Mouse (Mus musculus) gonadal fat pad, adult 2 months (tissue): ENCODE data around the gene Polr2m. TPM values are rescaled to one million over a fixed set of nuclear protein-coding genes. Genes with fewer than 3 reads are reported as not detected.
"Not testable (repeated sequence)": the region's sequence is repeated elsewhere in the genome, so short reads cannot be mapped to it uniquely, and the experiment has no call there.

Source experiments
- DNase-seq: peaks from one replicate; pipeline ENCODE4 v3.0.0-alpha.2; 2012; ENCODE audit warnings: low read depth
- polyA plus RNA-seq: library from polyadenylated mRNA; depleted of rRNA; stranded (reverse); fragments of >200 nt; gene quantifications from 2 replicates; pipeline ENCODE4 v1.2.3, GENCODE M21; 2012; rRNA removed

Polr2m gene
- polyA plus RNA-seq: 570 and 1,041 TPM in 2 replicates

GRCm38 (mm10) chr9:71485475-71486094, at the start of gene Polr2m:
Gene Polr2m (minus strand): TSS chr9:71485935.
- DNase-seq: peak; percentile 36

DNA sequence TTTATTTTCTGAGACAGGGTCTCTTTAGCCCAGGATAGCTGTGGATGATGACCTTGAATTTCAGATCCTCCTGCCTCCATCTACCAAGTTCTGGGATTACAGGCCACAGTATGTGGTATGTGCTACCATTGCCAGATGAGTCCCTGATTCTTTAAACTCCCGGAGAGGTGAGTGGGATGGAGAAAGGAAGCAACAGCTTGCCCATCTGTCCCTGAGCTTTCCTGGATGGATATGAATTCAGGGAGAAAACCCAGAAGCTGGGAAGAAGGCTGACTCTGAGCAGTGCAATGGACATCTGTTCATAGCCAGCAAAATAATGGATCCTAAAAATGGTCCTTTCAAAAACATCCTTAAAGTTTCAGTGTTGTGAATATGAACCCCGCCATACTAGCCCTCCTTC, 49.3 kb upstream of the Polr2m start:
- DNase-seq: no peak

DNA sequence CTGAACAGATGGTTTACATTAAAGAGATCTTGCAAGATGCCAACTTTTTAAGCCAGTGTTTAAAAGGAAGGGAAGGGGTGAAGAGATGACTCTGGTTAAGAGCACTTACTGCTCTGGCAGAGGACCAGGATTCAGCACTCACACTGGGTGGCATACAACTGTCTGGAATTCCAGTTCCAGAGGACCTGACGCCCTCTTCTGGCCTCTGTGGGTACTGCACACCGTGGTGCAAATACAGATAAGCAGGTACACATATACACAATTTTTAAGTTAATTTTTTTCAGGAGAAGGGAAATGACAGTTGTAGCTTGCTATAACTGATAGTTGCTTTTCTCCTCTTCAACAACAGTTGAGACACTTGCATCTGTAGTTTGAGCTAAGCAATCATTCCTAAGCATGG, 44.2 kb upstream of the Polr2m start:
- DNase-seq: no peak

DNA sequence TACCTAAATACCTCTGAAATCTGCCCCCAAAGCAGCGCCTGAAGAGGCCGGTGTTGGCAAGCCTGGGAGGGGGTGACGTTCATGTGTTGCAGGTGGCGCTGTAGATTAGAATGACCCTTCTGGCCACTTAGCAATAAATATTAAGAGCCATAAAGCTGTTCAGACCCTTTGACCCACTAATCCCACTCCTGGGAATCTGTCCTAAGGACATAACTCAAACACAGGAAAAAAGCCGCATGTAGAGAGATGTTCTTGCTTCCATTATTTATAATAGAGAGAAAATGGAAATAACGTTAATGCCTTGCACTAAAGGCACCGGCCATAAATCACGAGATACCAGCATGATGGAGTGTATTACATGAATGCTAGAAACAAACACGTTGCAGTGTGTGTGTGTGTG, 41.7 kb upstream of the Polr2m start:
- no peak for DNase-seq

GRCm38 (mm10) chr9:71523901-71524300, 38.2 kb upstream of the Polr2m start:
- no peak for DNase-seq

DNA sequence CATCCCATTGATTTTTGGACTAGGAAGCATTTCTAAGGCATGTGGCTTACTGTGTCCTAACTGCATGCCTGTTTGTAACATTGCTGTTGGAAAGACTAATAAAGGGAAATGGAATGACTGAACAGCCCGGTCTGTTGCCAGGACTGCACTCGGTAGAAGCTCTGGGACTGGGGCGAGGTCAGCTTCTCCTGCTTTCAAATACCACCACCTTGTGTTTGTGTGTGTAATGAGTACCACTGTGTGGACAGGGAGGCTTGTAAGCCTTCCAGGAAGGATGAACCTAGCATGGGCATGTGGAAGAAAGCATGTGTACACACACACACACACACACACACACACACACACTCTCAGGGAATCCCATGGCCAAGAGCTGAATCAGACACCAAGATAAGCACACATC, 34.1 kb upstream of the Polr2m start:
- no peak for DNase-seq

DNA sequence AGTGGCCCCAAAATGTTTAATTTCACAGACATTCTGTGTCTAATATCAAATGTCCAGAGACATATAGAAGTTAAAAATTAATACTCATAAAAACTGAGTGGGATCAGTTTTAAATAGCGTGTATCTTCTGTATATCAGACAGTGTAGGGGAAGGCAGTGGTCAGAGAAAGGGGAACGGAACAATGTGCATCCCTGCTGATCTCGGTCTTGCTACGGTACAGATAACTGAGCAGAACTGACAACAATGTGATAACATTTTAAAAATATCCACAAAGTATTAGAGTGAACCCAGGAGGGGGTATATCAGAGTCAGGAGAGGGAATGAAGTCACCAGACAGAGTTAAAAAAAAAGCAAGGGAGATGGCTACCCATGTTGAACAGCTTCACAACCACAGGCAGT, 31.8 kb upstream of the Polr2m start:
- DNase-seq: no peak

- no peak for DNase-seq
Measured at GRCm38 (mm10) chr9:71515862-71516261, 30.1 kb upstream of the Polr2m start.

- no peak for DNase-seq
Measured at GRCm38 (mm10) chr9:71513566-71513965, 27.8 kb upstream of the Polr2m start.

- no peak for DNase-seq
Measured at GRCm38 (mm10) chr9:71512899-71513298, 27.2 kb upstream of the Polr2m start.

DNA sequence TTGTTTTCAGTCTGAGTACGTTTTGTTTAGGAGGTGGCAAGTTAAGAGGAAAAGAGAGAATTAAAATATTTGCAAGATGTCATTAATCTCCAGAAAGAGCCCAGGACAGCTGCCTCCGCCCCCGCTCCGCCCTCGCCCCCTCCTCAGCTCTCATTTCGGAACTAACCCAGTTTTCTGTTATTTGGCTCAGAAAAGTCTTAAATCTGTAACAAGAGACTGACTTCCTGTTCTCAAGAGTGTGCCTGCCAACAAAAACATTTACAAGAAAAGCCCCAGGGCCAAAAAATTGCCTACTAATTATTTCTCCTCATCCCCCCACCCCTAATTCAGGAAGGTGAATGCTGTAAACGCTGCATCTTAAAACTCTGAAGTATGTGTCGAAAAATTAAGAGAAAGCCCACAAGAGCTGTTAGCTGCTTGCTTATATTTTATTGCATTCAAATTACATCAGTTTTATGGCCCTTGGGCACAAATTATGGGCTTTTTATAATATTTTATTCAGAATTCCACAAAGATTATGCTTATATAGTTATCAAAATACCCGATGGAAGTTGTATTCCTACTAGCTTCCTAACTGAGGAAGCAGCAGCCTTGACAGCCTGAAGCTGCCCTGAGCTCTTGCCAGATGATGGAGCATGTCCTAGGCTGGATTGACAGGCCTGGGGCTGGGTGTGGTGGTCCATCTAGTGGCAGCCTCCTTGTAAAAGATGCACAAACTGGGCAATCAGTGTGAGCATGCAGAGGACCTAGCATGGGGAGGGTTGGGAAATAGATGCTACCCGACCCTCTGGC, 12.9 kb upstream of the Polr2m start:
- no peak for DNase-seq

DNA sequence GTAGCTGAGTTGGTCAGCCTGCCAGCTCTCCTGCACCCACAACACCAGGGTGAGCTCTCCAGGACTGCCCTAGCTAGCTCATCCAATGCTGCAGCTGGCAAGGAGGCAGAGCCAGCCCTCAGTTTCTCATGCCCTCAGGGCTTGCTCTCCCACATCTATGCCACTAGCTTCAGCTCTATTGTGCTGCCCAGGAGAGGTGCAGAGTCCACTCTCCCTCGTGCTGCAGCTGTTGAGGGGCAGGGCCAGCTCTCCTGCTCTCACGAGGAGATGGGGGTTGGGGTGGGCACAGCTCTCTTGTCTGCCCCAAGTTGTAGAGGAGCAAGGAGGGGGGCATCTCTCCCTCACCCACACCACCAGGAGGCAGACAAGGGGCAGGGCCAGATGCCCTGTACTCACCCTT, 10.9 kb upstream of the Polr2m start:
- no peak for DNase-seq

DNA sequence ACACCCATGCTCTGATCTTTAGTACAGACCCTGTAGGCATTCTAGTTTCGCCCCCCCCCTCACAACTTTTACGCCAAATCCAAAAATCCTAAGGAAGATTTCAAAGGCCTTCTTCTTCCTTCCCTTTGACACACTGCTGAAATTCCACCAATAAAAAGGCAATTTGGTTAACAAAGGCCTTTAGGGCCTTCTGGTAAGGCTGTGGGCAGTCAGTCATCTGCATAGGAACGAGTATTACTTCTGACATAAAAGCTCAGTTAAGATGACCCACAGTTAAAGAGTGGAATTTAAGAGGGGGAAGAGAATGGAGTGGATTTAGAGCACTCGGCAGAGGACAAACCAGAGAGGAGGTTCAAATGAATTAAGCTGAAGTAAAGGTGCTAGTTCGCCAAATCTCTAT, 8.0 kb upstream of the Polr2m start:
- DNase-seq: no peak

- DNase-seq: no peak
Measured at GRCm38 (mm10) chr9:71492296-71493025, 6.7 kb upstream of the Polr2m start.

DNA sequence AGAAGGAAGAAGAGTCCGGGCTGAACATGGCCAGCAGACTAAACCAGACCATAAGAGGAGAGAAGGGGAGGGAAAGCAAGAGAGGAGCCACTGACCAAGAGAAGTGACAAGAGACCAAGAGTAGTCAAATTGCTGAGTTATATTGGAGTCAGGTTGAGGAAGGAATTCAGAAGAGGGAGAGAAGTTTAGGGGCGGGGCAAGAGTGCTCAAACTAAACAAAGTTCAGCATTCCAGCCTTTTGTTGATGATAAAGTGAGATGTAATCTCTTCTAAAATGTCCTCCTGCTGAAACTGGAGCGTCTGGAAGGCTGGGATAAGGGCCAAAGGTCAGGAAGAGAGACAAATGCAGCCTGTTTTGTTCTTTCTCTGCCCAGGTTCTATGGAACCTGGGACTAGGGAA, 4.3 kb upstream of the Polr2m start:
- DNase-seq: no peak

- DNase-seq: no peak
Measured at GRCm38 (mm10) chr9:71486127-71486526, 392 bp upstream of the Polr2m start.

DNA sequence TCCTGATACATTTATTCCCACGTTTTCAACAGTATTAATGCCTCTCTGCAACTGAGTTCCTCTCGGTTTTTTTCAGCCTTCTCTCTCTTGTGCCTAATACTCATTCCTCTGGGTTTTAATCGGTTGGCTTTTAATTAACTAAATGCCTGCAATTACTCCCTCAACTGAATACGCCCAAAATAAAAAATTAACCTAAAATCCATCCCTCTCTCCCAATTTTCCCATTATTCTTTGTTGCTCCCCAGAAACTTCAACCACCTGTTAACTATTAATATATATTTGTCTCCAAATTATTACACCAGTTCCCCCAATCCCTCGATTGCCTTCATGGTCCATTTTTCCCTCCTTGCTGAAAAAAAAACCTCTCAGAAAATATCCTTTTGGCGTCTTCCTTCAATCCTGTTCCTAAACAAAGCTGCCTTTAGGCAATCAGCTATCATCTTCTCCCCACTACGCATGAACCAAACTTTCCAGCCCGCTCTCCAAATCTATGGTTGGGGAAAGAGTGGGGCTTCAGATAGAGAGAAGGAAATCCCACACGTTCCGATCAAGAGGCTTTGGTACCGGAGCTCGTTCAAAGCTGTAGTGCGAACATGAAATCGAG, 762 bp downstream of the Polr2m start:
- DNase-seq: peak; percentile 20

DNA sequence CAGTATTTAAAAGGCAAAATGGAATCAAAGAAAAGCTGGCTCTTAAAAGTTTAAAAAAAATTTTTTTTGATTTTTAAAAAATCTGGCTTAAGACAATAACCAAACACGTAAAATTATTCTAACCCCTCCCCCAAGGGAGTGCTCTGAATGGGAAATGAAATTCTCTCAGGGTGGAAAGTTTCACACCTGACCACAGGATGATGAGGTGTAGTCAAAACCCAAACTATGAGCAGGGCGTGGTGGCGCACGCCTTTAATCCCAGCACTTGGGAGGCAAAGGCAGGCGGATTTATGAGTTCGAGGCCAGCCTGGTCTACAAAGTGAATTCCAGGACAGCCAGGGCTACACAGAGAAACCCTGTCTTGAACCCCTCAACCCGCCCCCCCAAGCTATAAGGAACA, 1.9 kb downstream of the Polr2m start:
- DNase-seq: not testable (repeated sequence)

- no peak for DNase-seq
Measured at GRCm38 (mm10) chr9:71480305-71480704, 5.4 kb downstream of the Polr2m start.

- no peak for DNase-seq
Measured at GRCm38 (mm10) chr9:71479413-71479812, 6.3 kb downstream of the Polr2m start.

DNA sequence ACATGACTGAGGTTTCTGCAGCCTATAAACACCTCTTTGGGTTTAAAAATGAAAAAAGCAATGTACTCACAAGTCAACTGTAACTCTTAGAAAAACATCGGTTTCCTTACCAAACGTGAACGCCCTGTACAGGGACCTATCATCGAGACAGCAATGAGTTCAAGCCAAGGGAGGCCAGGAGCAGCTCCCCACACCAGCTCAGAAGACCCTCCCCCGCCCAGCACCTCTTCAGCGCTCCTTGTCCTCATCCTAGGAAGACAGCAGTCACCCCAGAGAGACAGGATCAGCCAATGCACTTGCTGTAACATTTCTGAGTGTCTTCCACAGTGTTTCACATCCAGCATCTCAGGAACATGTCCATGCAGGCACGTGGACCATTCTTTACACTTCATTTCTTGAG, 7.1 kb downstream of the Polr2m start:
- DNase-seq: no peak

DNA sequence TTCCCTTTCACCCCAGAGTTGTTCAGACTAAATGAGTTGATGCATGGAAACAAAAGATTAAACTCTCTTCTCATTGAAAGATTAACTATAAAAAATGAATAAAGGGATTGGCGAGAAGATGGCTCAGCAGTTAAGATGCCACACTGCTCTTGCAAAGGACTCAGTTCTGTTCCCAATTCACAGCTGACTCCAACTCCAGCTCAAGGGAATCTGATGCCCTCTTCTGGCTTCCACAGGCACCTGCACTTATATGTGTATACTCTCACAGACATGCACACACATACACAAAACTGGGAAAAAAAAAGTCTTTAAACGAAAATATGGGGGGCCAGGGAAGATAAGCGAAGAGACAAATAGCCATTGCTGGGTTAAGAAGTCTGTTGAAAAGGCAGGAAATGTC, 9.1 kb downstream of the Polr2m start:
- no peak for DNase-seq
